Mouse (Mus musculus) adipocyte (in vitro differentiated cells): ENCODE data around the gene Klhdc7b.

Source experiments
- DNase-seq: peaks from one replicate; pipeline ENCODE4 v3.0.0-alpha.2; 2016; ENCODE audit warnings: low spot score

The Klhdc7b gene

GRCm38 (mm10) chr15:89384617-89385016, at the start of gene Klhdc7b:
Gene Klhdc7b, plus strand, starts transcription at chr15:89384917.
- DNase-seq, result no peak

GRCm38 (mm10) chr15:89336422-89336821, 48.3 kb upstream of the Klhdc7b start:
- no peak for DNase-seq

GRCm38 (mm10) chr15:89339696-89340095, 45.0 kb upstream of the Klhdc7b start:
- DNase-seq, result no peak

- DNase-seq, result no peak
Measured at GRCm38 (mm10) chr15:89340136-89340535, 44.6 kb upstream of the Klhdc7b start.

- DNase-seq, result no peak
Measured at GRCm38 (mm10) chr15:89341678-89342077, 43.0 kb upstream of the Klhdc7b start.

GRCm38 (mm10) chr15:89343325-89343724, 41.4 kb upstream of the Klhdc7b start:
- no peak for DNase-seq

GRCm38 (mm10) chr15:89350447-89350846, 34.3 kb upstream of the Klhdc7b start:
- no peak for DNase-seq

GRCm38 (mm10) chr15:89351302-89351701, 33.4 kb upstream of the Klhdc7b start:
- no peak for DNase-seq

GRCm38 (mm10) chr15:89352054-89352453, 32.7 kb upstream of the Klhdc7b start:
- no peak for DNase-seq

GRCm38 (mm10) chr15:89352795-89353194, 31.9 kb upstream of the Klhdc7b start:
- no peak for DNase-seq

- no peak for DNase-seq
Measured at GRCm38 (mm10) chr15:89353837-89354236, 30.9 kb upstream of the Klhdc7b start.

GRCm38 (mm10) chr15:89354455-89354854, 30.3 kb upstream of the Klhdc7b start:
- no peak for DNase-seq

GRCm38 (mm10) chr15:89355241-89356187, 29.2 kb upstream of the Klhdc7b start, which contains the start of the genes Lmf2 and Ncaph2:
Gene Lmf2, minus strand, starts transcription at chr15:89355659.
Gene Ncaph2, plus strand, starts transcription at chr15:89355719.
- peak; percentile 97 for DNase-seq

- peak; percentile 95 for DNase-seq
Measured at GRCm38 (mm10) chr15:89356372-89356771, 28.3 kb upstream of the Klhdc7b start.

- DNase-seq, result no peak
Measured at GRCm38 (mm10) chr15:89358784-89359183, 25.9 kb upstream of the Klhdc7b start.

GRCm38 (mm10) chr15:89363051-89363450, 21.7 kb upstream of the Klhdc7b start:
- peak; percentile 79 for DNase-seq

- DNase-seq, result no peak
Measured at GRCm38 (mm10) chr15:89365141-89365551, 19.6 kb upstream of the Klhdc7b start.

- no peak for DNase-seq
Measured at GRCm38 (mm10) chr15:89372068-89372467, 12.6 kb upstream of the Klhdc7b start.

- no peak for DNase-seq
Measured at GRCm38 (mm10) chr15:89372536-89372935, 12.2 kb upstream of the Klhdc7b start.

- peak; percentile 81 for DNase-seq
Measured at GRCm38 (mm10) chr15:89373027-89373761, 11.5 kb upstream of the Klhdc7b start.

- peak; percentile 90 for DNase-seq
Measured at GRCm38 (mm10) chr15:89373762-89374248, 10.9 kb upstream of the Klhdc7b start, which contains the start of gene Sco2. Gene Sco2, minus strand, starts transcription at chr15:89373846.

- DNase-seq, result no peak
Measured at GRCm38 (mm10) chr15:89374340-89374739, 10.4 kb upstream of the Klhdc7b start.
